ENCODE assay signal across 8 mouse cellular contexts in the genomic region with DNA sequence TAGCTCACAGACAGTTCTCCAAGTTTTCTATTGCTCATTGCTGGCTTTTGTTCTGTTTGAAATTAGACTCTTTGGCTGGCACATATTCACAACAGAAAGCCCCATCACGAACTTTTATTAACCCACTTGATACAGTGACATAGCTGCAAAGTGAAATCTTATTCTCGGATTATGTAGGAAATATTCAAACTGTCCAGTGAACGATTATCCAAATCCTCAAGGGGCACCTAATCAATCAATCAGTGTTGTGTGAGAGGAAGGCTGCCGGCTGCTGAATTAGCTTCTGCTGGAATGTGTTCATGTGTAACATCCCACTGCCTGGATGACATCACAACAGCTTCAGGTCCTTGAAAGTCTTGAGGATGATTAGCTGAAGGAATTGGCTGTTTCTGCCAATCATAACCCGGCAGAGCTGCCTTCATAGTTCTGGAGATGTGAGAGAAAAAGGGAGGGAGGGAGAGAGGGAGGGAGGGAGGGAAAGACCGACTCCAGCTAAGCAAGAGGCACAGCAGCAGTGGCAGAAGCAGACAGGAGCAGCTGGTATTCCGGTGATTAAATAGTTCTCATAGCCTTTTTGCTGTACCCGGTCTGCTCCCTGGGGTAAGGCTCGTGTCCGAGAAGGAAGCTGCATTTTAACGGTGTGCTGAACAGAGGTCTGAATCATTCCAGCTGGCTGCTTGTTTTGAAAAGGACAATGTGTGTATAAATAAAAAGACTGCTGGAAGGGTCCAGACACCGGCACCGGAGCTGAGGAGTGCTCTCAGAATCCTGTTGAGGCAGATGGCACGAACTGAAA. TPM values are rescaled to one million over a fixed set of nuclear protein-coding genes. Genes with fewer than 3 reads are reported as not detected.
DNase-seq lines count a peak whose midpoint lies in the region; ATAC-seq lines count a peak whose summit lies in the region.

Gene Ndst4, plus strand, starts transcription at position 476 of the 796 bp plus-strand sequence.

- ATAC-seq in frontal cortex, adult (ENCODE audit: low TSS enrichment): peak; percentile 80

- DNase-seq in cerebellum, postnatal 10 days: peak; percentile 65
- DNase-seq in cerebellum, adult 9-11 months: no peak
- DNase-seq in brain, adult 2 months (ENCODE audit: low read depth, low spot score): peak; percentile 74
- DNase-seq in layer of hippocampus, postnatal 25 days (ENCODE audit: extremely low spot score in 1 of 2, low spot score in 1 of 2): peak; percentile 20 to 39
- peak; percentile 13 for DNase-seq in lung, postnatal 36 days
- DNase-seq in right cerebral cortex, postnatal 4 days: peak; percentile 10
- DNase-seq in spleen, adult 18-20 months: no peak

RNA-seq across cellular contexts. Expression of gene Ndst4, which starts in this region (rescaled TPM):
- 10 to 100 TPM; 14.2 to 22.4 TPM for total RNA-seq in layer of hippocampus, postnatal 25 days (2021)

Comparison
In these comparisons a context has a peak if more than half of its experiments do, and no peak if none do; other contexts are left out.
1. DNase-seq: peak in cerebellum, postnatal 10 days (2 of 2), brain, adult 2 months (single experiment), layer of hippocampus, postnatal 25 days (2 of 2), lung, postnatal 36 days (single experiment) and right cerebral cortex, postnatal 4 days (single experiment); none in cerebellum, adult 9-11 months (single experiment) and spleen, adult 18-20 months (0 of 2).